Mouse (Mus musculus) common myeloid progenitor, adult 5-6 weeks (primary cell): ENCODE measurements around the gene Fxyd3. TPM values are rescaled to one million over a fixed set of nuclear protein-coding genes. Genes with fewer than 3 reads are reported as not detected.

Experiments
- ATAC-seq: replicated peaks from 2 replicates; pipeline ENCODE4 v1.8.0; 2016; ENCODE audit warnings: low read depth, mild to moderate bottlenecking, moderate TSS enrichment, inconsistent platforms; ENCODE audit not compliant: poor library complexity, severe bottlenecking
- total RNA-seq: library from RNA; stranded (forward); fragments of 200-1000, 187-1606 nt; gene quantifications from 2 replicates; pipeline ENCODE4 v1.2.3, GENCODE M21; 2017

The Fxyd3 gene
- total RNA-seq, 1 experiment from 2014 or later: not detected

DNA sequence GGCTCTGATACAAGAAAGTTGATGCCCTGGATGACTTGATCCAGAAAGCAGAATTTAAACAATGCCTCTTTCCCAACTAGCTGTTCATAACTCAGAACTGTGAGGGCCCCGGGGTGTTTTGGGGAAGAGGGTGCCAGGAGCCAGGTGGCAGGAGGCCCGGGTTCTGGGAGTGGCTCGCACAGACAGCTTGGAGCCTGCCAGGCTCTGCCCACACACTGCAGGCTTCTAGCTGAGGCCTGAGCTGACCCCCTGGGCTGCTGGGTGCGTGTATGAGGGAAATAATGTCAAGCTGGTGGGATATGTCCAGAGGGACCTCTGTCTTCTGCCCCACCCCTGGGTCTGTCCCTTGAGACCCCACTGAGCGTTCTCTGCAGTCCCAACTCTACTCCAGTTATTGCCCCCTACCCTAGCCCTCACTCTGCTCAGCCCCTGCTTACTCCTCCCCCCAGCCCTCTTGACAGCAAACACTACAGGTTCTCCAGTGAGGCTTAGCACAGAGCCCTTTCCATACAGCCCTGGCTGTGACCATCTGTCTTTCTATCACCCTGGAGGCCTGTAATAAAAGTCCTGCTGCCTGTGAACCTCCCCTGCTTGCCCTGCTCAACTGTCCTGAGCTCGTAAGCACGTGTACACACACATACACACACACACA lies 2.3 kb downstream of the Fxyd3 start:
- ATAC-seq: no peak

DNA sequence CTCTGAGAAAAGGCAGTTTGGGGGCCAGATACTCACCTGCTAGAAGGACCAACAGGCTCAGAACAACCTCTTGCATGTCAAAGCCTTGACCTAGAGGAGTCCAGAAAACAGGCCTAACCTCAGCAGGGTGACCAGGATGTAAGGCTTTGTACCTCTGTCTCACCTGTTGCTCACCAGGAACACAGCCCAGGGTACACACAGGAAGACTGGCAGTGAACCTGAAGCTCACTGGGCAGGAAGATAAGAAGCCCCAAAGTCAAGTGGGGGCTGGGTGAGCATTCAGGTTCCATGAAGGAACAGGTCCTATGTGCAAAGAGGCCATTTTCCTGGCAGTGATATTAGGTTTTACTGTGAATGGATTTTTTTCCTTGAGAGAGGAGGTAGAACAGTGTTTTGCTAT lies 3.0 kb downstream of the Fxyd3 start:
- ATAC-seq: no peak

DNA sequence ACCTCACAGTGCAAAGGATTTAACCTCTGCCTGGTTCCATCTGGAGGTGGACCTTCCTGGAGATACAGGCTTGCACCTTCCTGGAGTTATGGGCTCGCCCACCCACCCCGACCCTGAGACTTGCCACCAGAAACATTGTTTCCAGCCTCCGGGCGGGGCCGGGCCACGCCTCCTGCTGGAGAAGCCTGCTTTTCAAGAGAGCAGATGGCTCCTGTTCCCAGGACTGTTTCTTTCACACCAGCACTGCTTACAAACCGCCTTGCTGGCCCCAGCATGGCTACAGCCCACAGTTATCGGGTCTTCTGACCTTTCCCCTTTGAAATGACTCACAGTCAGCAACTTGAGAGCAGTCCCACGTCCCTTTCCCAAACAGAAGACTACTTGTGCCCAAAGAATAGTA lies 4.2 kb downstream of the Fxyd3 start:
- no peak for ATAC-seq

DNA sequence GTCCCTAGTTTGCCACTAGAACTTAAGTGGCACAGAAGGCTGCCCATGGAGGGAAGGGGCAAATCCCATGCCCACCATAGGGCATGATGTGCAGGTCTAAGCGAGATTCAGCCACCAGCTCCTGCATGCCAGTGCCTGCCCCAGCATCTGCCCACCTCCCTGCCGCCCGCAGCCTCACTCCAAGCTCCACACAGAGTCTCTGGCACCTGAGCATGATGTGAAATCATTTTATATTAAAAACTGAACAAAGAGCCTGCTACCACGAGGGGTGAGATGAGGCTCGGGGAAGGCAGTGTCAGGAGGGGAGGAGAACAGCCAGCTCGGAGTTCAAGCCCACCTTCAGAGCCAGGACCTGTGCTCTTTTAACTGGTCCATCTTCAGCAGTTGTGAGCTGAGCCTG lies 6.2 kb downstream of the Fxyd3 start:
- no peak for ATAC-seq

DNA sequence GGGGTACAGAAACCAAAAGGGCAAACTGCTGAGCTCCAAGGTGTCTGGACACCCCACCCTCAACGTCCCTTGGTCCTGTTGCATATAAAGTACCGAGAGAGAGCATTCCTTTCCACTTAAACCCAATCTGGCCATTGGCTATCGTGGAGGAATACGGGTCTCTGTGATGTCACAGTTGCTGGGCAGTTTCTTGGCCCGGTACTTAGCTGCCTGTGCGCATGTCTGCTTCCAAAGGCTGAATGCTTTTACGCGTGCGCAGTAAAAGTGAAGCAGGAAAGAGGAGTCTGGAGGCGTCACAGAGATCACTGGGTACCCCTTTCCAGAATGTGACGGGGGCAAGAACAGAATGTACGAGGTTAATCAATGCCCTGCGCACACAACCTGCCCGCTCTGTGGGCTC lies 7.0 kb downstream of the Fxyd3 start:
- no peak for ATAC-seq

DNA sequence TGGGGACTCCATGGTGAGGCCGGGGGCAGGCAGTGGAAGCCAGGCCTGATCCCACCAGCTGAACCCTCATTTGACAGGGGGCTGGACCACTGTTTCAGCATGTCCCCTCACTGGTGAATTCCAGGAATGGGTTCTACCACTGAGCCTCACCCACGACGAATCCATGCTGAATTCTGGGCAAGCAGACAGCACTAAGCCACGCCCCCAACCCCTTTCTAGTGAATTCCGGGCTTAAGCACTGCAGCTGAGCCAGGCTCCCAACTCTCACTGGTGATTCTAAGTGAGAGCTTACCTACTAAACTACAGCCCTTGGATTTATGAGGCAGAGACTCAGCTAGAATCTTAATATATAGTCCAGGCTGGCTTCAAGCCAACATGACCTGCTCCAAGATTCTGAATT lies 8.7 kb downstream of the Fxyd3 start:
- ATAC-seq: no peak

DNA sequence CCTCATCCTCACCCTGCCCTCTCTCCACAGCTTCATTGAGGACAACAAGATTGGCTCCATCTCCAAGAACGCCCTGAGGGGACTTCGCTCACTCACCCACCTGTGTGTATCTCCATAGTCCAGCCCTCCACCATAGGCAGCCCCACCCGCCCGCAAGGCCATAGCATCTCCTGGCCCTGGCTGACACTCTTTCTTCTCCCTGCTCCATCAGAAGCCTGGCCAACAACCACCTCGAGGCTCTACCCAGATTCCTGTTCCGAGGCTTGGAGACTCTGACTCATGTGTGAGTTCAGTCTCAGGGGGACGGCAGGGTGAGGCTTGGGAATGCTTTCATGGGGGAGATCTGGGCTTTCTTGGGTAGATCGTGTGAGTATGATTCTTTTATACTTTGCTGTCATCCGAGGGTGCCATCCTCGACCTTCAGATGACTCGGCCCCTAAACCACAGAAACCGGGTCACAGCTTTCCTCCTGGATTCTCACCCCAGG lies 13.4 kb downstream of the Fxyd3 start:
- no peak for ATAC-seq

DNA sequence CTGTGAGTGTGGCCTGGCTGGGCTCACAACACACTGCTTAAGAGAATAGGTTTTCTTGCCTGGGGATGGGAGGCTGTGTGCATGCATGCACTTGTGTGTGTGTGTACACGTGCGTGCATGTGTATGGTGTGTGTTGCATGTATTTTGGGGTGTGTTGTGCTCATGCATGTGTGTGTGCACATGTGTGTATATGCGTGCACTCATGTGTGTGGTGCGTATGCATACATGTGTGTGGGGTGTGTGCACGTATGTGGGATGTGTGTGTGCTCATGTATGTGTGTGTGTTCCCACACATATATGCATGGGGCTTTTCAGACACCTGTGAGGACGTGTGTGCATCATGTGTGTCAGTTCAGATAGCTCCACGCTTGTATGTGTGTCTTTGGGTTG lies 15.9 kb downstream of the Fxyd3 start:
- no peak for ATAC-seq

DNA sequence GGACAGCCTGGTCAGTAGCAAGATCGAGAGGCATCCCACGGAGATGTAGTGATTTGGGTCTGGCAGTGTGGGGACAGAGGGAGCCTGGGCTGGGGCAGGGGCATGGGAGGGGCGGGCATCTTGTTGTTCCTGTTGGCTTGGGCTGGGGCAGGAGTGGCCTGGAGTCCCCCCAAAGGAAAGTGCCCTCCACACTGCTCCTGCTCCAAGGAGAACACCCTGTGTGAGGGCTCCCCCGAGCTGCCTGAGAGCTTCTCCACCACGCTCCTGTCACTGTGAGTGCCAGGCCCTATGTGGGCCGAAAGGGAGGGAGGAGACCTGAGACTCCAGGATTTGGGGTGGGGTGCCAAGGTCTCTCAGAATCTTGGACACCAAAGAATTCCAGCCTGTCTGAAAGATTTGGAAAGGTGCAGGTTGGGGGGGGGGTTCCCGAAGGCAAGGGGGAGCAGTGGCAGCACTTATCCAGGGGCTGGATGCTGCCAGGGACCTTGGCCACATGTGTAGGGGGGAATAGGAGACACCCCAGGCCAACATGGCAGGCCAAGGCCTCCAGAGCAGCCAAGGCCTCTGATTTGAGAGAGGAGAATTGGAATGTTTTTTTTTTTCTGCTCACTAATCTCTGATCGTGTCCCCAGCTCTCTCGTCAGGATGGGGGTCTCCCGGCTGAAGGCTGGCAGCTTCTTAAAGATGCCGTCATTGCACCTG lies 16.4 kb downstream of the Fxyd3 start:
- no peak for ATAC-seq

DNA sequence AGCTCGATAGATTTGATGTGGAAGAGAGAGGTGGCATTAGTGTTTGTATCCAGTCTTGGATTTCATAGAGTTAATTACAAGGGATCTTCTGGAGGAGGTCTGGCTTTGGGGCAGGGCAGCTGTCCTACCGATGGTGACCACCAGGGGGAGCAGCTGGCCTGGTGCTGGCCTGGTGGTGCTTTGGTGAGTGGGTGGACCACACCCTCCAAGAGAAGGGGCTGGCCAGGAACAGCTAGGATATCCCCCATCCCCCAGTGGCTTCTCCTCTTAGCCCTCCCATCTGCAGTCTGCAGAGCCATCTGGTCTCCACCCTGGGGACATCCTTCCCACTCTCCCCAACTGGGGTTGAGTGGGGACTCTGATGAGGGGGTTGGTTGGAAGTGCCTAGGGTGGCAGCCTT lies 17.4 kb downstream of the Fxyd3 start, which contains the start of gene Lgi4:
Gene Lgi4 (plus strand): TSS at position 235 of the 400 bp plus-strand sequence.
- peak; percentile 88 for ATAC-seq

DNA sequence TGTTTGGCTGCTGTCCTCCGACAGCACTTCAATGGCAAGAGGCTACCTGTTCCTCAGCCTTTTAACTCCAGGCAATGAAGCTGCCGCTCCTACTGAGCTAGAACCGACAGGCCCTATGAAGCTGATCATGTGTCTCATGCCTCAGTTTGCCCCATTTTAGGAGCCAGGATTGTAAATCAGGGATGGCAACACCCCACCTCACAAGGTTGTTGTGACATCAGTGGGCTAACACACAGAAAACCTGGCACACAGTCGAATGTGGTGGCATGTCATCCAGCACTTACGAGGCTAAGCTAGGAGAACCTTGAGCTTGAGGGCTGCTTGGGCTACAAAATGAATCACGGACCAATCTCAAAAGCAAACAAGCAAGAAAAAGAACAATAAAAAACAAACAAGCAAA lies 18.3 kb downstream of the Fxyd3 start:
- no peak for ATAC-seq

DNA sequence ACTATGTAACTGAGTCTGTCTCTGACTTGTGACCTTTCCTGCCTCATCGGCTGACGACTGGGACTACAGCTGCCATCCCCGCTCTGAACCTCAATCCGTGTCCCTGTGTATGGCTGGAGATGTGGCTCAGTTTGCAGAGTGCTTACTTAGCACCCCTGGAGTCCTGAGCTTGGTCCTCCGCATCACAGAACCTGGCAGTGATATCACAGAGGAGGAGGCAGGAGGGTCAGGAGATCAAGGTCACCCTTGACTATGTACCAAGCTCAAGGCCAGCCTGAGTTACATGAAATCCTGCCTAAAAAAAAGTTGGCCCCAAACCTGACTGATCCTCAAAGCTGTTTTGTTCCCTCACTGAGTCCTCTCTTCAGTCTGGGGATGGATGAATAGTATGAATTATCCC lies 18.8 kb downstream of the Fxyd3 start:
- ATAC-seq: no peak

DNA sequence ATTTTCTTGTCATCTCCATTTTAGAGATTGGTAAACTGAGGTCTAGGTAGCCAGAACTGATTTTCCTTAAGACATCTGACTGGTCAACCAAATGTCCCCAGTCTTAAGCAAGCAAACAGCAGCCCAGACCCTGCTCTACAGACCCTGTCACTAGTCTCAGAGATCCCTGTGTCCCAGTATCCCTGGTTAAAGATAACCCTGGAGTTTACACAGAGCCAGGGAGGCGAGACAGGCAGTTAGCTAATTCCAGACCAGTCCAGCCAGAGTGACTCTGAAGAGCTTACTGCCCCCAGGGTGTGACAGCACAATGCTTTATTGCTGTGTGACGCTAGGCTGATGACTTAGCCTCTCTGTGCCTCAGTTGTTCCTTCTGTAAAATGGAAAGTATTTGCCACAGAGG lies 19.4 kb downstream of the Fxyd3 start, which contains the start of gene Fxyd1:
Gene Fxyd1 (minus strand): TSS at position 129 of the 400 bp plus-strand sequence.
- ATAC-seq: no peak

DNA sequence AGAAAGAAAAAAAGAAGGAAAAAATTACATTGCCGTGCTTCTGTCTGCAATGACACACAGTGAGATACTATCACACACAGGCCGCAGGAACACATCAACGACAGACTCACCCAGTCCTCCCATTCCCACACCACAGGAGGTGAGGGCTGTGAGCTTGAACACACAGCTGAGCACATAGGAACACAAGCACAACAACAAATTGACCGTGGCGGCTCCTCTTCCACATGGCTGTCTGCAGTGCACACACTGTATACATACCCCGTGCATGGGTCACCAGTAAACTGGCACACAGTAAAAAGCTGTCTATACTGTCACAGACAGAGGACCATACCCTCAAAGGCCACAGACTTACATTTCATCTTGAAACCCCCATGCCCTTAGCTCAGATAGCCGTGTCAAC lies 20.1 kb downstream of the Fxyd3 start:
- ATAC-seq: no peak

DNA sequence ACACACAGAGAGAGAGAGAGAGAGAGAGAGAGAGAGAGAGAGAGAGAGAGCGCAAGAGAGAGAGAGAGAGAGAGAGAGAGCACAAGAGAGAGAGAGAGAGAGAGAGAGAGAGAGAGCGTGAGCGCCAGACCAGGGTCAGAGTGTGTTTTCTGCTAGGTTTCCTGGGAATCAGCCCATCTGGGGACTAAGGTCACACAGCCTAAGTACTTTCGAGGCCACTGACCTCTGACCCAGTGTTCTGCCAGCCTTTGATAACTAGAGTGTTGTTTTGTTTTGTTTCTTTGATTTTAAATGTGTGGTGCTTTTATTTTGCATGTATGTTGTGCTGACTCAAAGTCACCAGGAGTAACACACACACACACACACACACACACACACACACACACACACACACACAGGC lies 20.6 kb downstream of the Fxyd3 start:
- ATAC-seq: no peak

DNA sequence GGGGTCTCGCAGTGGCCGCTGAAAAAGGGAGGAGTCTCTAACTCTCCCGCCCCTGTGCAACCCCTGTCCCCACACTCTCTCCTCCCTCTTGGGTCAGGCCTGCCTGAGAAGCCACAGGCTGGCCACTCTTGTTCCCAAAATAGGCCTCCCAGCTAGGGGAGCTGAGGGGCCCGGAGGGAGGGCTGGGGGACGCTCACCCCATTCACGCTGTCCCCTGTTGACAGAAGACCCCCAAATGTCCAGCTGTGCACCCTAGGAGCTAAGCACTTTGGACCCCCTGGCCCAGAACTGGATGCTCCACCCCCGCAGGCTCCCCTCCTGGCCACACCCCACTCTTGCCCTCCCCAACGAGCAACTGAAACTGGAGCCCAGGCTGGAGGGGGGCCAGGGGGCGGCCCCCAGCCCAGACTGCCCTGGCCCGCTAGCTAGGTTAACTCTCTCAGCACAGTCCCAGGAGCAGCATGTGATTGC lies 21.1 kb downstream of the Fxyd3 start:
- ATAC-seq: no peak

DNA sequence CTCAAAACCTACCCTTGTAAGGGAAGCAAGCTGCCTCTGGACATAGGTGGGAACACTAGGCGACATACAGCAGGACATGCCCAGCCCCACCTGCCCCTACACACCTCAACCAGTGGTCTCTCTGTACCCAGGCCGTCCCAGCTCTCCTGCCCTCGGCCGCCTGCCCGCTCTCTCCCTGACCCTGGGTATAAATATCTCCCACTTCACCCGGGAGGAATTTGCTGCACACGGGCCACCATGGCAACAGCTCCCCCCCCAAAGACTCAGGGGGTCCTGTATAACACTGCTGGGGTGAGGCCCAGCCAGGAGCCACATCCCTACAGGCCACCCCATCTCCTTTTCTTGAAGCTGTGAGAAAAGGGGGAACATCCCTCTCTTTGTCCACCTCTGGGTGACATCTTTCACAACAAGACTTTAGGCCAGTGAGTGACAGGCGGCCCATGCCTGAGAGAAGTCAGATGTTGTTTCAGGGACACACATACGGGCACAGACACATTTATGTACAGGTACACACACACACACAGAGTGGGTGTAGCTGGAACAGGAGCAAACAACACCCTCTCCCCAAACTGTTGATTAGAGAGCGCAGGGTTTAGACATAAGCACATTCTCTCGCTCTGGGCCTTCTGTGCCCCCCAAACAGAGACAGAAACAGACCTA lies 21.7 kb downstream of the Fxyd3 start:
- no peak for ATAC-seq

DNA sequence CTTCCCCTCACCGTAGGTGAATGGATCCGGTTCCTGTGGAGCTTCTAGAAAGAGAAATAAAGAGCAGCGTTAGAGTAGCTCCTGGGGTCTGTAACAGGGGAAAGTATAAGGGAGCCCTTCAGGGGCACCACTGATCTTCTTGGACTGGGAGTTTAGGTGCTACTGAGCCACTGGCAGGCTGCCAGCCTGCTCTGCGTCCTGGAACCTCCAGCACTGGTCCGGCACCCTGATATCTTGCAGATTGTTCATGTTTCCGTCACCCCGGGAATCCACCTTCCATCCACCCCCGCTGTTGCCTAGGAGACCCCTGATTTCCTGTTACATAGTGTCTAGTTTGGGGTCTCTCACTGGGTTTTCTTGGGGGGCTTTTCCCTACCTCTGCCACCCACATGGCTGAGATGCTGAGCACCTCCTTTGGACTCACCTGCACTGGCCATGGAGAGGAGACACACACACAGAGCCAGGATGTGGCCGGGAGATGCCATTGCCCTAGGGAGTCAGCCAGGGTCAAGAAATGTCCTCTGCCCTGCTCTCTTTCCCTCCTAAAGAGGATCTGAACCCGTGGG lies 22.5 kb downstream of the Fxyd3 start:
- ATAC-seq: no peak

DNA sequence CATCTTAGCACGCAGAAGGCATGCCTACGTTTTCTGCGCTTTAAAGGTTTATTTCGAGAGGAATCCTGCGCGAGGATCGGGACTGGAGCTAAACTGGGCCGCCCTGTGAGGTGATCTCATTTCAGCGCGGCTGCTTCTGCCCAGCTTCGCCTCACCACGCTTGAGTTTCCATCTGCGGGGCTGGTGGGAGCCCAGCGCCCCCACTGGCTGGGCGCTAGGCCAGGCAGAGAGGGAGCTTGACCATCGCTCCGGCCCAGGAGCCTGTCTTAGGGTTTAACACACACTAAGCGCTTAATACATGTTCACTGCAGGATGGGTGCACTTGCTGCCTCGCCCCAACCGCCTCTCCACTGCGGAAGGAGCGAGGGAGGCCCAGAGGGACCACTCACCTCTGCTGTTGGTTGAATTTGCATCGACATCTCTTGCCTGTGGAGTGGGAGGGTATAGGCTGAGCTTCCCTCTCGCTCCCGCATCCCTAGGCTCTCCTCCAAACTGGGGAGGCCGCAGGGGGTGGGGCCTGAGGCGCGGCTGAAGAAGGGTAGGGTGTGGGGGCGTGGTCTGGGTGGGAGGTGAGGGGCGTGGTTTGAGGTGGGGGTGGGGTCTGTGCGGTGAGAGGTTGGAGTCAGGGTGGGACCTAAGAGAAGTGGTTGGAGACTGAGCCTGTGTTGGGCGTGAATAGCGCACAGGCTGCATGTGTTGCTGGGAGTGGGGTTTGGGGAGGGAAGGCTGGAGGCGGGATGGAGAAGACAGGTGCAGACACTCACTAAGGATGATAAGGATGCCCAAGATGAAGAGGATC lies 23.7 kb downstream of the Fxyd3 start:
- peak; percentile 45 for ATAC-seq

DNA sequence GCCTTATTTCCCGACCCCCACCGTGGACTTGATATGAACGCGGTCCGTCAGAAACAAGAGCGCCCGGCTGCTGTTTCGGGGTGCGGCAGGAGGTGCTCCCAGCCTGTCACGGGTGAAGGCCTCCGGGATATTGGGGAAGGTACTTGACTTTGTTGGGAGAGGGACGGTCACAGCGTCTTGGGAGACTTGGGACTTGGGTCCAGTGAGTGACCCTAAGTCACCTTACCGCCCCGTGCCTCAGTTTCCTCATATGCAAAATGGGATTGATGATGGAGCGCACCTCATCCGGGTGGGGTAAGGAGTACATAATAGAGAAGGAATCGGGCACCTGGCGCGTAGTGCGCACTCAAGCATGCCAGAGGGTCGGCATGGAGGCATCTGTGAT lies 24.3 kb downstream of the Fxyd3 start:
- ATAC-seq: no peak
